Mouse (Mus musculus): Measurements from ENCODE around the gene Gm13305. TPM values are rescaled to one million over a fixed set of nuclear protein-coding genes. Genes with fewer than 3 reads are reported as not detected.

Gm13305 gene
- 1.4 TPM for polyA plus RNA-seq (2014; fragmentation: Illumina TruSeq; extraction: RNeasy Lipid Tissue Mini Kit (QIAGEN cat#74804); ENCODE audit: low read depth, low replicate concordance)

DNA sequence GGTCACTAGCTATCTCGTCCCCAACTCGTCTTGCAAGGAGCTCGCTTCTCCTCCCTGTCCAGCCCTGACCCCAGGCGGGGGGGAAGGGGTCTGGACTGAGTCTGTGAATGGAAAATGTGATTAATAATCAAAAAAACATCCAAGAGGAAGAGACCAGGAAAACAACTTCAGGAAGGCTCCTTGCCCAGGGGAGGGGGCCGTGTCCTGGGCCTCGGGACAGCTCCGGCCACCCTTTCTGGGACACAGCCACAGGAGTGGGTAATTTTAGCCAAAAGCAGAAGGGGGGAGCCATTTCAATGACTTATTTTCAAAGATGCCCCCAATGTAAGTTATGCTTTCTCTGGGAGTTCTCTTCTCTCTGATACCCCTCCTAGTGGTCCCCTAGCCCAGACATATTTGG, at the start of gene Gm13305:
Gm13305 (minus strand) TSS at position 101 of the 400 bp plus-strand sequence.

DNA sequence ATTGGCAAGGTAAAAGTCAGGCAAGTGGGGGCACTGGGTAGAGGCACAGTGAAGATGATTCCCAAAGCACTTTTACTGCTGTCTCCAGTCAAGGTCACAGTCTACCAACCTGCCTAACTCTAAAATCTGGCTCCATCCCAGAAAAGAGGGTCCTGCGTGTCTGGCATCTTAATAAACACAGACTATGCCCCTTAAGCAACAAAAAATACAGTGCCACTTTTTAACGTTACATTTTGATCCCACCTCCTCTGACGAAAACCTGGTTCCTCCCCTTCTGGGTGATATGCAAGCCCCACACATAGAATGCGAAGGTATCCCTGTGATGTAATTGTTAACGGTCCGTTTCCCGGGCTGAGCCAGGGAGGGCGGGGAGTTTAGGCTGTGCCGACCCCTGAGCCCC, 15.3 kb downstream of the Gm13305 start, which contains the start of gene Gm13306:
Gm13306 (plus strand) TSS at position 301 of the 400 bp plus-strand sequence.

GRCm38 (mm10) chr4:42114517-42114916, 53.9 kb downstream of the Gm13305 start, which contains the start of gene Gm13304:
Gm13304 (plus strand) TSS chr4:42114817.

Other genes with a start within 250 kb of the Gm13305 start
- gene Gm20878, start 227.0 kb downstream of the Gm13305 start, polyA plus RNA-seq (2014; fragmentation: Illumina TruSeq; extraction: RNeasy Lipid Tissue Mini Kit (QIAGEN cat#74804); ENCODE audit: low read depth, low replicate concordance): not detected
- gene Fam205a4, start 202.5 kb downstream of the Gm13305 start, polyA plus RNA-seq (2014; fragmentation: Illumina TruSeq; extraction: RNeasy Lipid Tissue Mini Kit (QIAGEN cat#74804); ENCODE audit: low read depth, low replicate concordance): 0.10 TPM
- gene Gm21093, start 133.9 kb downstream of the Gm13305 start, polyA plus RNA-seq (2014; fragmentation: Illumina TruSeq; extraction: RNeasy Lipid Tissue Mini Kit (QIAGEN cat#74804); ENCODE audit: low read depth, low replicate concordance): not detected
- gene Gm3893, start 77.4 kb downstream of the Gm13305 start, polyA plus RNA-seq (2014; fragmentation: Illumina TruSeq; extraction: RNeasy Lipid Tissue Mini Kit (QIAGEN cat#74804); ENCODE audit: low read depth, low replicate concordance): not detected
- not detected for gene Gm13304, start 53.8 kb downstream of the Gm13305 start, polyA plus RNA-seq (2014; fragmentation: Illumina TruSeq; extraction: RNeasy Lipid Tissue Mini Kit (QIAGEN cat#74804); ENCODE audit: low read depth, low replicate concordance)
- not detected for gene Gm13306, start 15.2 kb downstream of the Gm13305 start, polyA plus RNA-seq (2014; fragmentation: Illumina TruSeq; extraction: RNeasy Lipid Tissue Mini Kit (QIAGEN cat#74804); ENCODE audit: low read depth, low replicate concordance)
- gene Gm10600, start 72.0 kb upstream of the Gm13305 start, polyA plus RNA-seq (2014; fragmentation: Illumina TruSeq; extraction: RNeasy Lipid Tissue Mini Kit (QIAGEN cat#74804); ENCODE audit: low read depth, low replicate concordance): 0.73 TPM
- gene Ccl21b, start 87.2 kb upstream of the Gm13305 start, polyA plus RNA-seq (2014; fragmentation: Illumina TruSeq; extraction: RNeasy Lipid Tissue Mini Kit (QIAGEN cat#74804); ENCODE audit: low read depth, low replicate concordance): not detected
- not detected for gene Gm21953, start 125.7 kb upstream of the Gm13305 start, polyA plus RNA-seq (2014; fragmentation: Illumina TruSeq; extraction: RNeasy Lipid Tissue Mini Kit (QIAGEN cat#74804); ENCODE audit: low read depth, low replicate concordance)
- gene Fam205a3, start 149.7 kb upstream of the Gm13305 start, polyA plus RNA-seq (2014; fragmentation: Illumina TruSeq; extraction: RNeasy Lipid Tissue Mini Kit (QIAGEN cat#74804); ENCODE audit: low read depth, low replicate concordance): not detected